Mouse (Mus musculus) brain, embryonic 14.5 days (tissue): ENCODE data around the gene 3110040M04Rik.

Experiments
- CTCF ChIP-seq: fragments of 200-500 bp; IDR thresholded peaks from 2 replicates; pipeline ENCODE4 v1.5.1; 2012; ENCODE audit warnings: inconsistent platforms, mild to moderate bottlenecking, moderate library complexity, borderline replicate concordance; ENCODE audit not compliant: insufficient read depth, insufficient read length; ENCODE audit errors: extremely low read depth
- POLR2A ChIP-seq: fragments of 200-500 bp; IDR thresholded peaks from 2 replicates; pipeline ENCODE4 v1.6.1; 2012; ENCODE audit warnings: mild to moderate bottlenecking, inconsistent platforms, borderline replicate concordance; ENCODE audit not compliant: poor library complexity, insufficient read depth, insufficient read length, severe bottlenecking; ENCODE audit errors: extremely low read depth

GRCm38 (mm10) chr1:151156777-151157632 lies 46.9 kb upstream of the 3110040M04Rik start:
- no peak for TF ChIP-seq CTCF
- TF ChIP-seq POLR2A = no peak
